Mouse (Mus musculus): ENCODE measurements at regions not wholly inside any gene's neighbourhood (a gene's known extent, or its start where the extent isn't known, plus 50 kb on each side); places are given as distances from the start of the nearest gene placed in this dataset.

GRCm38 (mm10) chr15:54335306-54335705 is 450.6 kb downstream of the Gm7489 start:
- DNase-seq (ENCODE audit: low read depth, low spot score): no peak

DNA sequence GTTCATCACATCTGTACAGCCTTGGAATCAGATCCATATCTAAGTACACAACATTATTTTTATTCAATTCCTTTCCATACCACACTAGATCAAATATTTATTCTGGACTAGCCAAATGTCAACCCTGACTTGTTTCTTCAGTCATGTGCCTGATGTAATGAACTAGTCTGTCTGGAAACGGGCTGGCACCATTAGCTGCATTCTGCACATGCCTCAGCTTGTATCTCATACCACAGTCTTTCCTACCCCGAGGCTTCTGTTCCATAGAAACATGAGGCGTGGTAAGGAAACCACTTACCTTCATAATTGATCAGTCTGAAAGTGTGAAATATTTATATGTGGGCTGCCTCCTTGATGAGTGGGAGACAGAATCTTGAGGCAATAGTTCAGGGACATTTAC is 469.0 kb downstream of the Gm7489 start:
- DNase-seq (ENCODE audit: low read depth, low spot score): peak; percentile 2

GRCm38 (mm10) chr15:54358731-54359130 is 474.0 kb downstream of the Gm7489 start:
- no peak for DNase-seq (ENCODE audit: low read depth, low spot score)

Measured in mesoderm, embryonic 11.5 days (tissue).